Comparison of ENCODE assay signal across 9 mouse cellular contexts in the genomic region with DNA sequence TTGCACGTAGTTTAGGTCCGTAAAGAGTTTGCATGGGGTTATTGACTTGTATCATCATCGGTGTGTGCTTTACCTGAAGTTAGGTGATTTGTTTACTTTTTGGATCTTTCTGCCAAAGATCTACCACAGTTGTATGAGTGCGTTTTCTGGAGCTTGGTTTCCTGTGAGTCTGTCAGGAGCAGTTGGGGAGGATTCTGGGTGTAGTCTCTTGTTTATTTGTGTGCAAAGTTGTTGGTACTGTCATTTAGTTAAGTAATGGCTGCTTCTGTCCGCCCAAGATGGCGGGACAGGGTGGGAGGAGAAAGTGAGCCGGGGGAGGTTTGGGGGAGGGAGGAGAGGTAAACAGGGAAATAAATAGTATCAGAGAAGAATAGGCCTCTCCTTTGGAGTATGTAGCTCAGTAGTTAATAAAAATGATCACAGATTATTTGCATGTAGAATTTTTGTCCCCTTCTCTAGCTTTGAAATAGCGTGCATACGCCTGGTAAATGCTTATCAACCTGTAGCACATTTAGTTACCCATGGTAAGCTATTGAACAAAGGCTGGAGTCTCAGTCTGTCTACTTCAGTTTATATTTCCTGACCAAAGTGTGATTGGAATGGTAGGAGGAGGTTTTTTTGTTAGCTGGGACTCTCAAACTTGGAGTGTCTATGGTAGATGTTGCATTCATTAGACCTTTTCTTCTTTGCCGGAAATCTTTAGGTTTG. TPM values are rescaled to one million over a fixed set of nuclear protein-coding genes. Genes with fewer than 3 reads are reported as not detected.
DNase-seq lines count a peak whose midpoint lies in the region; ATAC-seq lines count a peak whose summit lies in the region.
"Had no signal": no experiment of that assay in that cellular context is flagged by ENCODE, and none has a peak within 500 bp of the region (broad histone marks: within the 10 kb centered on the region; RNA-seq: fewer than 3 reads in every experiment).

No protein-coding gene starts in this region.

- no peaks in the 10 kb centered on the region for H3K9me3 ChIP-seq in heart, embryonic 12.5 days (replicated peaks)
- no peaks in the 10 kb centered on the region for H3K9me3 ChIP-seq in kidney, embryonic 15.5 days (replicated peaks)

- H3K4me3 ChIP-seq in heart, embryonic 12.5 days: peak overlapping the region; percentile 75
- peak overlapping the region; percentile 81 for H3K4me3 ChIP-seq in kidney, embryonic 15.5 days (replicated peaks)

- peak overlapping the region; percentile 56 for H3K4me2 ChIP-seq in heart, embryonic 12.5 days
- peak overlapping the region; percentile 53 for H3K4me2 ChIP-seq in kidney, embryonic 15.5 days

- 2% methylated on average over 10 of the region's 10 CpGs for whole genome bisulfite sequencing in heart, embryonic 12.5 days
- 3% methylated on average over 10 of the region's 10 CpGs for WGBS in kidney, embryonic 15.5 days

- DNase-seq in 3T3-L1 (ENCODE audit: low read depth, low spot score) (peak; percentile 71), ES-CJ7 (ENCODE audit: low read depth, low spot score) (peak; percentile 42)
- DNase-seq in lung, postnatal 10 days: peak; percentile 21
- DNase-seq in retina, postnatal 1 day: peak; percentile 55

- H3K27ac ChIP-seq in heart, embryonic 12.5 days (ENCODE audit: poor library complexity, severe bottlenecking): peak overlapping the region; percentile 98
- peak overlapping the region; percentile 98 for H3K27ac ChIP-seq in kidney, embryonic 15.5 days

- H3K27me3 ChIP-seq in heart, embryonic 12.5 days (replicated peaks): no peaks in the 10 kb centered on the region
- no peaks in the 10 kb centered on the region for H3K27me3 ChIP-seq in kidney, embryonic 15.5 days

- no peaks in the 10 kb centered on the region for H3K4me1 ChIP-seq in heart, embryonic 12.5 days (replicated peaks)
- H3K4me1 ChIP-seq in kidney, embryonic 15.5 days: no peaks in the 10 kb centered on the region

- peak overlapping the region; percentile 91 for H3K9ac ChIP-seq in heart, embryonic 12.5 days
- peak overlapping the region; percentile 85 for H3K9ac ChIP-seq in kidney, embryonic 15.5 days

- ATAC-seq in common myeloid progenitor, adult 5-6 weeks (replicated peaks; ENCODE audit: low read depth, poor library complexity, severe bottlenecking): peak; percentile 30; the same call in 1 of the 2 replicates
- no peak for ATAC-seq in heart, embryonic 12.5 days (ENCODE audit: insufficient number of reproducible peaks, low FRiP score)
- ATAC-seq in kidney, embryonic 15.5 days (replicated peaks; ENCODE audit: low FRiP score): no peak
- no peak for ATAC-seq in frontal cortex, adult (ENCODE audit: low TSS enrichment)

- no peaks in the 10 kb centered on the region for H3K36me3 ChIP-seq in heart, embryonic 12.5 days
- no peaks in the 10 kb centered on the region for H3K36me3 ChIP-seq in kidney, embryonic 15.5 days

RNA-seq across cellular contexts. Expression of gene Kdm6a, which starts 1.7 kb away (rescaled TPM):
- total RNA-seq in common myeloid progenitor, adult 5-6 weeks (2017): 57.7 and 63.1 TPM in 2 replicates
- 25.2 and 25.5 TPM in 2 replicates for polyA plus RNA-seq in heart, embryonic 12.5 days (2016; fragmentation: Nextera tagmentation; extraction: Ambion mirVana)
- polyA plus RNA-seq in kidney, embryonic 15.5 days (2015; fragmentation: Nextera tagmentation; extraction: Ambion mirVana): 23.1 and 25.1 TPM in 2 replicates

RNA-seq across cellular contexts. Expression of gene Dusp21, which starts 18.4 kb away (rescaled TPM):
- total RNA-seq in common myeloid progenitor, adult 5-6 weeks (2017): not detected in 2 replicates
- polyA plus RNA-seq in heart, embryonic 12.5 days (2016; fragmentation: Nextera tagmentation; extraction: Ambion mirVana): not detected in 2 replicates
- polyA plus RNA-seq in kidney, embryonic 15.5 days (2015; fragmentation: Nextera tagmentation; extraction: Ambion mirVana): not detected in 2 replicates
- polyA plus RNA-seq: large intestine, adult 2 months had no signal

Comparison
In these comparisons a context has a peak if more than half of its experiments do, and no peak if none do; other contexts are left out.
1. DNase-seq: peak in every context shown above with its lines; median percentile 71 in 3T3-L1; 55 in retina, postnatal 1 day; 42 in ES-CJ7; 21 in lung, postnatal 10 days.